Mouse (Mus musculus) ES-Bruce4 (cell line): ENCODE measurements around the gene Lrrc38. TPM values are rescaled to one million over a fixed set of nuclear protein-coding genes. Genes with fewer than 3 reads are reported as not detected.

Source experiments
- H3K27ac ChIP-seq: 2 replicates; pipeline ENCODE4 v1.5.1; 2012; ENCODE audit warnings: low read length, inconsistent platforms; ENCODE audit not compliant: insufficient read depth
- H3K27me3 ChIP-seq: 2 replicates; pipeline ENCODE4 v1.6.1; 2012; ENCODE audit warnings: mild to moderate bottlenecking, low read length, inconsistent platforms; ENCODE audit not compliant: control insufficient read depth, poor library complexity, insufficient read depth, severe bottlenecking
- H3K36me3 ChIP-seq: 2 replicates; pipeline ENCODE4 v1.6.1; 2012; ENCODE audit warnings: inconsistent platforms, mild to moderate bottlenecking, low read length, moderate library complexity; ENCODE audit not compliant: control insufficient read depth, poor library complexity, insufficient read depth, severe bottlenecking
- H3K4me1 ChIP-seq: one replicate; pipeline ENCODE4 v1.8.1; 2011; ENCODE audit warnings: low read length; ENCODE audit not compliant: control insufficient read depth, insufficient read depth
- H3K4me3 ChIP-seq: 2 replicates; pipeline ENCODE4 v1.5.1; 2011; ENCODE audit warnings: low read depth, mild to moderate bottlenecking, low read length
- H3K9ac ChIP-seq: 2 replicates; pipeline ENCODE4 v1.6.1; 2012; ENCODE audit warnings: low read depth, mild to moderate bottlenecking, inconsistent platforms; ENCODE audit not compliant: poor library complexity, severe bottlenecking
- H3K9me3 ChIP-seq: replicated peaks from 2 replicates; pipeline ENCODE4 v1.6.1; 2012; ENCODE audit warnings: mild to moderate bottlenecking, low read length, inconsistent platforms; ENCODE audit not compliant: control insufficient read depth, poor library complexity, insufficient read depth, severe bottlenecking
- CTCF ChIP-seq: IDR thresholded peaks from one replicate; pipeline ENCODE4 v1.8.1; 2011; ENCODE audit warnings: low read depth, low read length
- EP300 ChIP-seq: IDR thresholded peaks from 2 replicates; pipeline ENCODE4 v1.6.1; 2011; ENCODE audit warnings: low read depth, low read length; ENCODE audit not compliant: insufficient read depth
- POLR2A ChIP-seq: IDR thresholded peaks from one replicate; pipeline ENCODE4 v1.8.1; 2011; ENCODE audit warnings: low read length; ENCODE audit not compliant: insufficient read depth
- polyA plus RNA-seq: library from polyadenylated mRNA; stranded (reverse); fragments of >200 nt; gene quantifications from 2 replicates; pipeline ENCODE4 v1.2.4, GENCODE M21; 2011; ENCODE audit warnings: low read depth; ENCODE audit not compliant: missing spikeins, insufficient read depth, insufficient read length

The Lrrc38 gene
- polyA plus RNA-seq, 1 experiment: not detected

GRCm38 (mm10) chr4:143383646-143384045, 34.1 kb downstream of the Lrrc38 start:
- no peaks in the 10 kb centered on the region for H3K27me3 ChIP-seq
- H3K9ac ChIP-seq: no peak overlapping the region
- no peaks in the 10 kb centered on the region for H3K36me3 ChIP-seq
- H3K4me3 ChIP-seq: no peak overlapping the region
- TF ChIP-seq POLR2A: no peak
- TF ChIP-seq EP300: no peak
- TF ChIP-seq CTCF: peak; percentile 40
- H3K4me1 ChIP-seq: no peaks in the 10 kb centered on the region
- H3K27ac ChIP-seq: no peak overlapping the region
- H3K9me3 ChIP-seq: no peaks in the 10 kb centered on the region

DNA sequence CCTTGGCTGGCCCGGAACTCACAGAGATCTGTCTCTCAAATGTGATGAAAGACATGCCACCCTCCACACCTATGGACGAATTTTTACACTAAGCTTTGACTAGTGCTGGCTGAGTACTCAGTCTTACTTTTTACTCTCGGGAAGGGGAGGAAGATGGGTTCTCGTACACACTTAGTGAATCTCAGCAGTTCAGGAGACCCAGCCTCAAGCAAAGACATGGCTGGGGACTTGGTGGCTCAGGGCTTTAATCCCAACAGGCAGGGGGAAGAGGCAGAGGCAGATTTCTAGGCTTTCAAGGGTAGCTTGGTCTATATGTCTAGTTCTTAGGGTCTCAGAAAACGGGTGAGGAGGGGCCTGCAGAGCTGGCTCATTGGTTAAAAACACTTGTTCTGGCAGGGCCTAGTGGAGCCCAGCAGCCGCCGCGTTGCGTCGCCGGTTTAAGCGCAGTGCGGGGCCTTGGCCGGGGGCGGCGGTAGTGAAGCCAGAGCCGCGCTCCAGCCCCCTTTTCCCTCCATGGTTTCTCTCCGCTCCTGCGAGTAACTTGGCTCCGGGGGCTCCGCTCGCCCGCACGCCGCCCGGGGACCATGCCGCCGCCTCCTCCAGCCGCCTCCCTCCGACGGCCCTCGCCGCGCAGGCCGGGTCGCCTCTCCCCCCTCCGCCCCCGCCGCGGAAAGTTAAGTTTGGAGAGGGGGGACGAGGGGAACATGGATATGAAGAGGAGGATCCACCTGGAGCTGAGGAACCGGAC, 39.6 kb downstream of the Lrrc38 start:
- H3K27ac ChIP-seq: no peak overlapping the region
- no peaks in the 10 kb centered on the region for H3K36me3 ChIP-seq
- no peak overlapping the region for H3K4me3 ChIP-seq
- peak overlapping the region; percentile 48 for H3K9ac ChIP-seq
- H3K4me1 ChIP-seq: no peaks in the 10 kb centered on the region
- TF ChIP-seq POLR2A: no peak
- no peaks in the 10 kb centered on the region; the same call in 1 of the 2 replicates for H3K9me3 ChIP-seq
- H3K27me3 ChIP-seq: 0 out of 2 replicates have a peak, but pooled peaks cover 2% of the 10 kb centered on the region

DNA sequence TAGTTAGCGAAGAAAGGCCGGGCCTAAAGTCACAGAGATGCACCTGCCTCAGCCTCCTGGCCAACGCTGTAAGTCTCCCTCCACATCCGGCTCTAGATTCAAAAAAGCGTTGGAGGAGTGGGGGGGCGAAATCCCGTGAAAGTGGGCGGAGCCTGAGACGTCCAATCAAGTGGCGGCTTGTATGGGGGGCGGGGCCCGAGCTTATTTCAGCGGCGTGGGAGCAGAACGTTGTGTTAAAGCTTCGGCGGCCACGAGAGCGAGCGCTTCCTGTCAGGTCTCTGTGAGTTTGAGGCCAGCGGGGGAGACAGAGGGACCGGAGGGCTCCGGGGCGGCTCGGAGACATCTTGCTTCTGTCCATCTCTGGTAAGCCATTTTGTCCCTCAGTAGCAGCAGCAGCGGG, 44.6 kb downstream of the Lrrc38 start, which contains the start of gene Pramel1:
Gene Pramel1, plus strand, starts transcription at position 248 of the 400 bp plus-strand sequence.
- H3K4me3 ChIP-seq: 0 out of 2 replicates have a peak within 1 kb of the TSS, but pooled peaks have one; percentile 9
- no peaks in the 10 kb centered on the region; the same call in 1 of the 2 replicates for H3K9me3 ChIP-seq
- H3K4me1 ChIP-seq: peaks cover 4% of the 10 kb centered on the region
- 0 out of 2 replicates have a peak, but pooled peaks cover 2% of the 10 kb centered on the region for H3K27me3 ChIP-seq
- H3K36me3 ChIP-seq: no peaks in the 10 kb centered on the region
- H3K9ac ChIP-seq: 0 out of 2 replicates have a peak within 1 kb of the TSS, but pooled peaks have one; percentile 22
- H3K27ac ChIP-seq: no peak within 1 kb of the TSS
- TF ChIP-seq POLR2A (no peak), EP300 (no peak), CTCF (no peak)

GRCm38 (mm10) chr4:143411566-143412218, 62.1 kb downstream of the Lrrc38 start:
- H3K4me3 ChIP-seq: peak overlapping the region; percentile 93
- no peak for TF ChIP-seq POLR2A
- no peak for TF ChIP-seq EP300
- no peak for TF ChIP-seq CTCF
- 0 out of 2 replicates have a peak overlapping the region, but pooled peaks have one; percentile 39 for H3K27ac ChIP-seq
- no peaks in the 10 kb centered on the region for H3K9me3 ChIP-seq
- H3K9ac ChIP-seq: peak overlapping the region; percentile 81
- H3K4me1 ChIP-seq: peaks cover 1% of the 10 kb centered on the region
- no peaks in the 10 kb centered on the region for H3K27me3 ChIP-seq
- peaks cover 19% of the 10 kb centered on the region for H3K36me3 ChIP-seq

DNA sequence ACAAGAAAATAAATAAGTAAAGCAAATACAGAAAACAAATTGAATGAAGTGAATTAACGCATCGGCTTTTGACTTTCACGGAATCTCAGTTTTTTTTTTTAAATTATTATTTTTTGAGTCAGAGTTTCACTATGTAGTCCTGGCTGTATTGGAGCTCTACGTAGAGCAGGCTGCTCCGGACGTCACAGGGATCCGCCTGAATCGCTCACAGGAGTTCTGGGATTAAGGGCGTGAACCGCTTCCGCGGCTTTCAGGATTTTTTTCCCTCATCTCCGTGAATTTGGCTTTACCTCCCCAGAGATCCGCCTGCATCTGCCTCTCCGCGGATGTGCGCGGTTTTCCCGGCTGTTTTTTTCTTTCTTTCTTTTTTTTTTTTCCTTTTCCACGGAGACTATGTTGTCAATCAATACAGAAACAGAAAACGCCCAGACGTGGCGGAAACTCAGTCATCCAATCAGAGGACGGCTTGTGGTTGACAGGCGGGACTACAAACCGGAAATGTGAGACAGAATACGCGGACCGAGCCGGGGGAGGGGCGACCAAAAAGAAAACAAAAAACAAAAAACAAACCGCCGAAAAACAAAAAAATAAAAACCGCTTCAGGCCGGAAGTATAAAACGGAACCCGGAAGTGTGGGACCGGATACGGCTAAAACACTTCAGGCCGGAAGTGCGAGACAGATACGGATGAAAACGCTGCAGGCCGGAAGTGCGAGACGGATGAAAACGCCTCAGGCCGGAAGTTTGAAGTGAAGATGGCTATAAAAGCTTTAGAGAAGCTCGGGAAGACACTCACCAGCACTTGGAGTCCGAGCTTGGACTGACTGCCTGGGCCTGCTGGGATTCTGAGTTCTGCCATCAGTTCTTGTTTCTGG, 62.9 kb downstream of the Lrrc38 start, which contains the start of gene Pramef8:
Gene Pramef8, plus strand, starts transcription at position 208 of the 874 bp plus-strand sequence.
- Histone ChIP-seq H3K36me3 (peaks cover 27% of the 10 kb centered on the region), H3K4me1 (peaks cover 1% of the 10 kb centered on the region), H3K4me3 (peak within 1 kb of the TSS; percentile 93), H3K27me3 (no peaks in the 10 kb centered on the region), H3K9me3 (no peaks in the 10 kb centered on the region), H3K9ac (peak within 1 kb of the TSS; percentile 81), H3K27ac (peak within 1 kb of the TSS; percentile 67; the same call in 1 of the 2 replicates)
- TF ChIP-seq EP300 (no peak), CTCF (no peak), POLR2A (no peak)
